Mouse (Mus musculus): ENCODE measurements around the gene Ear6. TPM values are rescaled to one million over a fixed set of nuclear protein-coding genes. Genes with fewer than 3 reads are reported as not detected.

The Ear6 gene
- total and polyA plus RNA-seq, 2 experiments, result not detected

- DNase-seq (ENCODE audit: extremely low read depth, low read depth, low spot score), result peak; percentile 83
- WGBS, result 30% methylated on average over 9 of the region's 9 CpGs
Observed at GRCm38 (mm10) chr14:51903782-51904181, 50.3 kb downstream of the Ear6 start.

More at GRCm38 (mm10) chr14:51903782-51904181, 50.3 kb downstream of the Ear6 start:
- Histone ChIP-seq H3K4me3 (ENCODE audit: insufficient read depth, low read depth, low read length) (no peak overlapping the region), H3K4me1 (ENCODE audit: control insufficient read depth, insufficient read depth, low read length) (peaks cover 35% of the 10 kb centered on the region), H3K79me2 (ENCODE audit: control insufficient read depth, insufficient read depth, low read length) (no peaks in the 10 kb centered on the region), H3K27me3 (ENCODE audit: control insufficient read depth, insufficient read depth, low read length) (no peaks in the 10 kb centered on the region), H3K27ac (replicated peaks; ENCODE audit: insufficient read depth, low read depth, low read length) (peak overlapping the region; percentile 66), H3K9ac (ENCODE audit: low read depth, low read length) (0 out of 2 replicates have a peak overlapping the region, but pooled peaks have one; percentile 2), H3K36me3 (ENCODE audit: control insufficient read depth, insufficient read depth, low read length) (peaks cover 44% of the 10 kb centered on the region)
- TF ChIP-seq POLR2A (IDR thresholded peaks at IDR 0.05; ENCODE audit: extremely low read depth, insufficient read depth, low read length) (0 out of 2 replicates have a peak, but pooled peaks have one; percentile 22), CTCF (IDR thresholded peaks at IDR 0.05; ENCODE audit: low read depth, low read length) (no peak)

Other genes with a start within 250 kb of the Ear6 start
- gene Gm17078, start 242.4 kb upstream of the Ear6 start, total RNA-seq (2014; rRNA removed), result not detected in 2 replicates
- gene Gm17078, start 242.4 kb upstream of the Ear6 start, polyA plus RNA-seq (2012; rRNA removed), result not detected in 2 replicates
- gene Gm4181, start 218.0 kb upstream of the Ear6 start, total RNA-seq (2014; rRNA removed), result not detected in 2 replicates
- not detected in 2 replicates for gene Gm4181, start 218.0 kb upstream of the Ear6 start, polyA plus RNA-seq (2012; rRNA removed)
- not detected in 2 replicates for gene Gm17079, start 158.2 kb upstream of the Ear6 start, total RNA-seq (2014; rRNA removed)
- gene Gm17079, start 158.2 kb upstream of the Ear6 start, polyA plus RNA-seq (2012; rRNA removed), result not detected in 2 replicates
- gene Gm5800, start 136.5 kb upstream of the Ear6 start, total RNA-seq (2014; rRNA removed), result not detected in 2 replicates
- gene Gm5800, start 136.5 kb upstream of the Ear6 start, polyA plus RNA-seq (2012; rRNA removed), result not detected in 2 replicates
- gene Ang4, start 80.1 kb upstream of the Ear6 start, total RNA-seq (2014; rRNA removed), result not detected in 2 replicates
- not detected in 2 replicates for gene Ang4, start 80.1 kb upstream of the Ear6 start, polyA plus RNA-seq (2012; rRNA removed)
- gene AY358078, start 53.7 kb upstream of the Ear6 start, total RNA-seq (2014; rRNA removed), result not detected in 2 replicates
- not detected in 2 replicates for gene AY358078, start 53.7 kb upstream of the Ear6 start, polyA plus RNA-seq (2012; rRNA removed)
- gene Mettl17, start 31.1 kb downstream of the Ear6 start, total RNA-seq (2014; rRNA removed), result 14.0 and 23.2 TPM in 2 replicates
- 18.2 and 21.0 TPM in 2 replicates for gene Mettl17, start 31.1 kb downstream of the Ear6 start, polyA plus RNA-seq (2012; rRNA removed)
- 0.65 and 1.4 TPM in 2 replicates for gene Slc39a2, start 39.2 kb downstream of the Ear6 start, total RNA-seq (2014; rRNA removed)
- gene Slc39a2, start 39.2 kb downstream of the Ear6 start, polyA plus RNA-seq (2012; rRNA removed), result 1.1 and 1.8 TPM in 2 replicates
- gene Ndrg2, start 60.5 kb downstream of the Ear6 start, total RNA-seq (2014; rRNA removed), result 1,230 and 1,535 TPM in 2 replicates
- gene Ndrg2, start 60.5 kb downstream of the Ear6 start, polyA plus RNA-seq (2012; rRNA removed), result 1,907 and 2,831 TPM in 2 replicates
- gene Tppp2, start 64.7 kb downstream of the Ear6 start, total RNA-seq (2014; rRNA removed), result not detected in 2 replicates
- not detected in 2 replicates for gene Tppp2, start 64.7 kb downstream of the Ear6 start, polyA plus RNA-seq (2012; rRNA removed)
- gene Rnase13, start 69.1 kb downstream of the Ear6 start, total RNA-seq (2014; rRNA removed), result not detected in 2 replicates
- gene Rnase13, start 69.1 kb downstream of the Ear6 start, polyA plus RNA-seq (2012; rRNA removed), result 0.22 and 0.24 TPM in 2 replicates
- 6.1 and 9.5 TPM in 2 replicates for gene Arhgef40, start 131.0 kb downstream of the Ear6 start, total RNA-seq (2014; rRNA removed)
- 12.5 and 16.1 TPM in 2 replicates for gene Arhgef40, start 131.0 kb downstream of the Ear6 start, polyA plus RNA-seq (2012; rRNA removed)
- gene Tmem253, start 162.0 kb downstream of the Ear6 start, total RNA-seq (2014; rRNA removed), result not detected in 2 replicates
- gene Tmem253, start 162.0 kb downstream of the Ear6 start, polyA plus RNA-seq (2012; rRNA removed), result 0.11 TPM in 1 of 2 replicates, not detected in the other
- gene Zfp219, start 167.0 kb downstream of the Ear6 start, total RNA-seq (2014; rRNA removed), result 8.9 and 12.6 TPM in 2 replicates
- 27.8 and 31.4 TPM in 2 replicates for gene Zfp219, start 167.0 kb downstream of the Ear6 start, polyA plus RNA-seq (2012; rRNA removed)
- gene Olfr221, start 188.8 kb downstream of the Ear6 start, total RNA-seq (2014; rRNA removed), result not detected in 2 replicates
- not detected in 2 replicates for gene Olfr221, start 188.8 kb downstream of the Ear6 start, polyA plus RNA-seq (2012; rRNA removed)

Measured in liver, adult 2 months (tissue).